Mouse (Mus musculus) embryo, embryonic 9.5 days (tissue): ENCODE results near the gene Ptprk.

ENCODE experiments used
- DNase-seq: peaks from one replicate; pipeline ENCODE4 v3.0.0-alpha.2; 2017; ENCODE audit errors: extremely low spot score

Gene Ptprk

DNA sequence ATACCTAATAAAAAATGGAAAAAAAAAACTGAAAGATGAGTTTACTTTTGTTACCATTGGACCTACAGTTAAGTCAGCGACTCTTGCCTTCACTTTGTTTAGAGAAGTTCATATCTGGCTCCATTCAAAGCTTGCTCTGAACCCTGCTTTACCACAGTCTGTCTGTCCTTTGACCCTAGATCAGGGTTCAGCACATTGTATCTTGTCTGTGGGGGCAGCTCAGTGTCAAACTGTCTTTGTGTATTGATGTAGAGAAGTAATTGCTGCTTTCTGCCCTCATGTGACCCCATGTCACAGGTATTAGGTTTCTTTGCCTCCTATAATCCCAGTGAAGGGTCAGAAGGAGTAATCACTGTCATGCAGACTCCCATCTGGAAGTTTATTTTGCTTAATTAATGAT lies 222.9 kb downstream of the Ptprk start:
- DNase-seq: peak; percentile 32

DNA sequence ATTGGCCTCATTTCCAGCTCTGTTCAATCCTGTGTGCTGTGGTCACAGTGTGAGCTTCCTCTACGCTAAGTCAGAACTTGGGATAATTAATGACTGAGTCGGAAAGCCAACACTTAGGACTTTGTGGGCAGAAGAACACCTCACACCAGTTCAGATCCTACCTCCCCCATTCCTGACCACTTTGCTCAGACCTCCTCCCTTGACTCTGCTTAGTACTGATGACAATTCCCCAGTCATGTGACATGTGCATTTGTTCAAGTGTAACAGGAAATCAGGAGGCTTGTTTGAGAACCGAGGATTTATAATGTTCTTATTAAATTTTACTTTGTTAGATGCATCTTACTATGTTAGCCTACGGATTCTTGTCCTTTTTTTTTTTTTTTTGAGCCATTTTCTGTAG lies 224.6 kb downstream of the Ptprk start:
- DNase-seq: no peak

DNA sequence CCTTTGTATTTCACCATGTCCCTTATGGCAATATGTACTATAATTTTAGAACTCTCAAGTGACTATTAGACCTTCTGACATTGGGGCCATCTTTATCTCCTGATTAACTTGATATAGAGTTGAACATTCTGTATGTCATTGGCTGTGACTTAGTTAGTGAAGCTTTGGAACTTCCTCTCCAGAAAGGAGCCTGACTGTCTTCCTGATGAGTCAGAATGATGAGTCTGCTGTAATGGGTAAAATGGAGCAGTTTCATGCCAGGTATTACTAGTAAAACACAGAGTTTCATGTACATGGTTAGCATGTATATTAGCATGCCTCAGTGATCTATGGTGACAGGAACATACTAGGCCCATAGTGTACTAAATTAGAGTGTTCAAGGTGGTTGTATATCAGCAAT lies 229.2 kb downstream of the Ptprk start:
- DNase-seq: no peak

DNA sequence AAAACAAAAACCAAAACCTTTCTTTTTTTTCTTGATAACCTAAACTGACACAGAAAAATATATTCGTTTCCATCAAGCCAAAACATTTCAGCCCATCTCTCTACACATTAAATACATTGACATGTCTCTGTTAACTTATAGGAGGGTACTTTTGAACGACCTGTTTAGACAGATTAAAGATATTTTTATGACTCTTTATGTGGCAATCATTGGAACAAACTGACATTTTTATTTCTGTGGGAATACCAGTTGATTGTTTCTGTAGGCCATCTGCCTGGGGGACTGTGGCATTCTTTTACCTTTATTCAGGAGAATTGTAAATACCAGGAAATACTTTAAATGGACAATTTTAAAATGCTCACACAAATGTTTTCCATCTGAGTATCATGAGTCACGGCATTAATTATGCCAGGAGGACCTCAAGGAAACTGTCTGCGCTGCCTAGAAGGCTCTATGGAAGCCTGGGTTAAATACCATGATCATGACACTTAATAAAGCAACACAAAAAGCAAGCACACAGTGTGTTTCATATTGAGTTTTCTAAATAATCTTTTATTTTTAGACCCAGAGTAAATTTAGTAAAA lies 229.8 kb downstream of the Ptprk start:
- DNase-seq: no peak

DNA sequence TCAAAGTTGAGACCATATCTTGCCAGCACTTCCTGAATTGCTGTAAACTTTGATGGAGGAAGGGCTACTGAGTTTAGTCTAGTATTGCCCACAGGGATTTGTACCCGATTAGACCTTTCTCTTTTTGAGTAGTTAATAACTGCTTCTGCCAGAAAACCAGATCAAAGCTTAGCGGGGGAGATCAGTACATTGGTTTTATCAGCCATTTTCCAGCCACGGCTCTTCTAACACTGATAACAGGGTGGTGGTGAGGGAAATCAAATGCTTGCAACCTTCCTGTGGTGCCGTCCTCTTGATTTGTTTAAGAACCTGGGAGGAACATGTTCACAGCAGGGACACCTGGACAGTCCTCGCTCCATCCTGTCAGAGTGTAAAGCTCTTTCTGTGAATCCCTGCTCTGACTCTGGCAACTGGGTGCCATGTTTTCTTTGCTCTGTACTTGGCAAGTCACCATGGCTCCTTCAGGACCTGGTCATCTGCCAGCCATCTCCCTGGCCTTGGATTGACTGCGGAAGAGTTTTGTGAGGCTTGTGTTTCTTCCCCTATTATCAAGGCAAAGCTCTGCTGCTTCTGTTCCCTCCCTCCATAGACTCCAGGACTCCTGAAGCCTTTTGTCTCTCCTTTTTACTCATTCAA lies 231.9 kb downstream of the Ptprk start:
- peak; percentile 6 for DNase-seq

DNA sequence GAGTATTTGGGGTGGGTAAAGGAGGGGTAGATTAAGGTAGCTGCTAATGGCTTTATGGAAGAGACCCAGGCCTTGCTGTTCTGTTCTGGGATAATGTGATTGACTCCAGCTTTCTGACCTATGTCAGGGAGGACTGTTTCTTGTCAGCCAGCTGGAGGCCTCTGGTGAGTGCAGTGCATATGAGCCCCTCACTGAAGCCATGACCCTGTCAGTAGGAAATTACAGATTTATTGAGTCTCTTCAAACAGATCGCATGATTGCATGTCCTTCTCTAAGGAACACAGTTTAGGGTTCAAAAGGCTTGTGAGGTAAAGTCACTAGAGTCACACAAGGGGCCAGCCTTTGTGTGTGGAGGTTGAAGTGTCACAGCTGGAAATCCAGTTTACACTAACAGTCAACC lies 236.7 kb downstream of the Ptprk start:
- DNase-seq: peak; percentile 30

DNA sequence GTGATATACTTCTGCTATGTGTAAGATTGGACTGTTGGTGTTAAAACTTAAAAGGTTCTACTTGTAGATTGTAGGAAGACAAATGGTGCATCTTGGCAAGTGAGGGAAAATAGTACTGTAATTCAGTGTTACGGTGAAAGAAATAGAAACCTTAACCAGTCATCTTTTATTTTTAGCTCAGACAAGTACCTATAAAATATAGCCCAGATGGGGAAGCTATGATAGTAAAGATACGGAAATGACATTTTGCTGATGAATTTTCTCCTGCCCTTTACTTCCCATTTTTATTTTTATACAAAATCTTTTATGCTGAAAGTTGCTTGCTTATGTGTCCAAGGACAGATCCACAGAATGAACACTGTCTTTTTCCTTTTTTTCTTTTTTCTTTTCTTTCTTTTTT lies 248.4 kb downstream of the Ptprk start:
- DNase-seq: no peak

DNA sequence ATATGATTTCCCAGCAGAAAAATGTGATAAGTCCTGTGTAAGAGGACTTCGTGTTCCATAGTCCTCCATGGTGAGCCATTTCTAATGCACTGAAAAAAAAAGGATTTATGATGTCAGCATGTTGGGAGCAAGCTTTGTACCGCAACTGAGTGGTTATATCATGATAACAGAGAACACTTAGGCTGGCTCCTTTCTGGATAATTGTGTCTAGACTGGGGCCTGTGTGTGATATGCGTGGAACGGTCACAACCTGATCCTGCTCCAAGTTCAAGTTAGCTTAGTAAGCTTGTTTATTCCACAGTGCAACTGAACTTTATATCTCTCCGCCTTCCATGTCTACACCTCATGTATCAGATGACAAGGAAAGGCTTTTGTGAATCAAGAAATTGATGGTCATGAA lies 260.6 kb downstream of the Ptprk start:
- no peak for DNase-seq

DNA sequence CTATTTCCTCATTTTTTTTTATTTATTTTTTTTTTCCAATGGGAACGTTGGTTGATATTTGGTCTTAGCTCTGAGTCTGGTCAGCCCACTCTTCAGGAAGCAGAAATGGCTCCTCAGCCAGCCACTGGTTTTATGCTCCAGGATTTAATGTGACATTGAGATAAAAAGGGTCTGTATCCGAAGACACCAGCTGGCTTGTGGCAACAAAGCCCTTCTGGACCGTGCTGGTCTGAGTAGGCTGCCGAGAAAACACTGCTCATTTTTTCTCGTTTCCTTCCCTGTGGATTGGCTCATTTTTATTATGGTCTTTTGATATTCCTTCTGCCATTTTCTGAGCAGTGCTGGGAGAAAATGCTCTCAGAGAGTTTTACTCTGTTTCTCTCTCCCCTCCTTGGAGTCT lies 263.9 kb downstream of the Ptprk start:
- no peak for DNase-seq

DNA sequence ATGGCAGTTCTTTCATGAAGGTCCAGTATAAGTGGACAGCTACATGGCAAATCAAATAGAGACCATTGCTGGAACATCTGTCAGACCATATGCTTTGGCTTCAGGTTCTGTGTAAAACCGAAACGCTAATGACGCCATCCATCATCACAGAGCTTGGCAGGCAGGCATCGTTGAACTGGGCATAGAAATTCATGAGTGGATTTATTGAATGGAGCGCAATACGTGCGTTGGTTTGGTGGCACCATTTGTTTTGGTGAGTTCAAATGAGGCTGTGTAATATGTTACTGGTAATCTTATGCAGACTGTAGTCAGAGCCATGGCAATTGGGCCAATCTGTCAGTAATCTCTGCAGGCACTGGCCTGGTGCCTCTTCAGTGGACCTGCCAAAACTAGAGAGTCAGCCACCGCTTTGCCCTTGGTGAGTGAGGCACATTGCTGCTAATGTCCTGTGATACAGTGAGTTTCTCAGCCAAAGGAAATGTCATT lies 270.6 kb downstream of the Ptprk start:
- no peak for DNase-seq

DNA sequence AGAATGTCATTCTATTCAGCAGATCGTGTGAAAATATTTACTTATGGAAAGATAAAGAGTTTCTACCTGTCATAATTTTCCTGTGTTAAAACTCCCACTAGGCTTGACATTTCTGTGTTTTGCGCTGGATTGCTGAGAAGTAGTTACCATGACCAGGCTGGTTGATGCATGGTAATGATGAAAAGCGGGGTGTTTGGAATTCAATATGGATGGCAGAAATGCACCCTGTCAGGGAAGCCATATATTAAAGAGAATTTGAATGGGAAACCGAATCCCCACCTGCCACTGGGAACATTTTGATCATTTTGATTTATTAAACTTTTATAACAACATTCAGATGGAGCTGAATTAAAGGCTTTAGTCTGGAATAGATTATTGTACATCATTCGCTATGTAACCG lies 290.7 kb downstream of the Ptprk start:
- no peak for DNase-seq

DNA sequence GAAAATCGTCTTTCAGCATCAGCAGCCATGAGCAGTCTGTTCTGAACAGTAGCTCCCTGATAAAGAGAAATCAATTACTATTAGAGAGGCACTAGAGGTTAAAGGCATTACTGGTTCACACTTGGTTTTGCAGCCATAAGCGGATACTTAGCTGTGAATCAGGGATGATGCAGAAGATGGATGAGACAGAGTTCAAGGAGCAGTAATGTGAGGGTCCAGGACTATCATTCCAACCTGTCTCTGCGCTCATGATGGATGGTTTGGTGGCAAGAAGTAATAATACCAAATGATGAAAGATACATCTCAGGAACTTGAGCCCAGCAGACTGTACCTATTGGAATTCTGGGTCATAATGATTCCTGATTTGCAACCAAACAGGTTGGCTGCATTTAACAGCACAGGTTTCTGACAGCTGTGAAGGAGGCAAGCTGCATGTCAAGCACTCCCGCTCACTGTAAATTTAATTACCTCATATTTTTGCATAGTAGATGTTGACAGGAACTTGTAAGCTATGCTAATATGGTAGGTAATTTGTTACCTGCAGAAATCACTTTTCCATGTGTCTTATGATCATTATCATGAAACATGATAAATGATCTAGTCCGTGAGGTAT lies 291.6 kb downstream of the Ptprk start:
- no peak for DNase-seq

DNA sequence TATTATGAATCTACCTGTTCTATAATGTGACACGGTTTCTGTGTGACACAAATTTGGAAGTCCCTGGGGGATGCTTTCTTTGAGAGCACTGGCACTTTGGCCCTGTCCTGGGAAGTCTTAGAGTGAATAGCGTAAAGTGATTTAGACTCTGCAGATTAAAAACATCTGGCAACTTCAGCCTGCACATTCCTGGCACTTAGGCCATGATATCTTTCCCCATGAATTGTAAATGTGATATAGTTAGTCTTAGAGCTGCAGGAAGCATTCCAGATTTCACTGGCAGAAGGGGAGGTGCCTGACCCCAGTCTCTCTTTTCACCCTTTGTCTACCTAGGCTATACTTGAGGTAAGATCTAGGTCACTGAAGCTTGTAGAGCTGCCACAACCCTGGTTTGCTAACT lies 295.2 kb downstream of the Ptprk start:
- peak; percentile 14 for DNase-seq

DNA sequence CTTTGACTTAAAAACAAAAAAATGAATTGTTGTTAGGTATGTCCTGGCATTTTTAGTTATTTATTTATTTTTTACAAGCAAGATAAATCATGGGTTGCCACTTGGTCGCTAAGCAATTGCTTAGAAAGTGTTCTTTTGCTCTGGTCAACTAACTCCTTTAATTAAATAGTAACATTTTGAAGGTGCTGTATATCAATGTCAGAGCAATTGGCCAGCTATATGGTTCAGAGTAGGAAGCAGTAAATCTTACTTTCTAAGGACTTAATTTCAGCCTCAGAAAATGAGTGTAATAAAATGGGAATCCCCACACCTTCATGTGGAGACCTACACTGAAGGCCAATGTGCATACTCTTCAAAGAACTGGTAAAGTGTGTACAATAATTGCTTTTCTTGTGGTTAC lies 300.3 kb downstream of the Ptprk start:
- DNase-seq: no peak

DNA sequence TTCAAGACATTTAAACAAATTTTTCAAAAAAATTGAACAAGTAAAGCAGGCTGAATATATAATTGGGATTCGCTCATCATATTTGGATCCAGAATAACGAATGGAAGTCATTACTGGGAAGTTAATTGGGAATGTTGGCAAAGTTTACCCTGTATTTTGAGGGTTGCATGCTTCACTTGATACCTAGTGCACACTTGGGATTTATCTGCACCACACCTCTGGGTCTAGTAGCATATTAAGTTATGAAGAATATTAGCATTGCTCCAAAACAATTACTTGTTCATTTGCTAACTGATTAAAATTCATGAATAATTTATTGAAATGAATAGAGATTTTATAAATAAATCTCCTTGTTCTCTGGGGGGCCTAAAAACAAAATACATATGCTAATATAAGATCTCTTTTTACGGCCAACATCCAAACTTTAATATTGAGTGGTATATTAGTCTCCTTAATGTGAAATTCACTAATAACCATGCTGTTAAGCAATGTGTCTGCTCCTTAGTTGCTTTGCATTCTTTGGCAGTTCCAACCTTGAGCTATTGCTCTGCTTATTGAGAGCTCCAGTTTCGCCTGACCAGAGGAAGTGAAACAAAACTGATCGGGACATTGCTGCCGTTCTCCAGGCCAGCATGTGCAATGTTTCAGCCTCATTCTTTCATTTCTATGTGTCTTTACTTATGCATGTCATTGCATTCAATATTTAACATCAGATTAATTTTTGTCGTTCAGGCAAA lies 305.3 kb downstream of the Ptprk start:
- no peak for DNase-seq

DNA sequence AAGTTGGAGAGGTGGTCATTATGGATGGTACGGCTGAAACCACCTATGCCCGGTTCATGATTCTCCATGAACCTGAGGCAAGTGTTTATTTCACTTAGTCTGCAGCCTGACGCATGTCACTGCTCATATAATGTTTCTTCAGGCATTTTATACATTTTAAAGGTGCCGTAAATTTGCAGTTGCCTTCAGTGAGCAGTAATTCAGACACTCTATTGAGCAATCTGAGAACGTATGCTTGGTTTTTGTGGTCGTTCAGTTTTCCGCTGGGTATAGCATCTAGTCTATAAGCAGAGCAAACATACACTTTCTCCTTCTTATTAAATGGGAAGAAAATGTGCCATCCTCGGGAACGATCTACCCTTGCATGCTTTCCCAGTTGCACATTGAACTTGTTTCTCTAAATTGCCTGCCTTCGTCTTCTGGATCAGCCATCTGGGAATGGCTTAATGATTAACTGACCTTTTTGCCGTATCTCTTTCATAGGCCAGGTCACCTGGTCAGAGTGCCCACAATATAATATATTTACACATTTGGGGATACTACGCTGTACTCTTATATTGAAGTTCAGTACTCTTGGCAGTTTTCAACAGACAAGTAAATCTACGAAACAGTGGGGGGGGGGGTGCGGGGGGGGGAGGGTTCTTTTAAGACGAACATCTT lies 313.1 kb downstream of the Ptprk start:
- no peak for DNase-seq

DNA sequence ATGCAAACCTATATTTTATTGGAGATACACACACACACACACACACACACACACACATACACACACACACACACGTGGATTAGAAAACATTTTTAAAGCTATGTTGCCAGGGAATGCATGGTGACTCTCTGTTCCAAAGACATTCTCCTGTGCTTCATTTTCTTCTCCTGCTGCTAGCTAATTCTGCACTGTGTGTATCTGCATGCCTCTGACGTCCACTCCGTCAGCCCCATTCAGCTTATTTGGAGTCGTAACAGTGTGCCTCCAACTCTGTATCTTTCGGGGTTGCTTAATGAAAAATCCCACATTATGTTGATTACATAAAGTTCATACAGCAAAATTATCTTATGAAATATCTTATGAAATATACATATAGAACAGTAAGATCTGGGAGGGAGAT lies 316.5 kb downstream of the Ptprk start:
- no peak for DNase-seq

DNA sequence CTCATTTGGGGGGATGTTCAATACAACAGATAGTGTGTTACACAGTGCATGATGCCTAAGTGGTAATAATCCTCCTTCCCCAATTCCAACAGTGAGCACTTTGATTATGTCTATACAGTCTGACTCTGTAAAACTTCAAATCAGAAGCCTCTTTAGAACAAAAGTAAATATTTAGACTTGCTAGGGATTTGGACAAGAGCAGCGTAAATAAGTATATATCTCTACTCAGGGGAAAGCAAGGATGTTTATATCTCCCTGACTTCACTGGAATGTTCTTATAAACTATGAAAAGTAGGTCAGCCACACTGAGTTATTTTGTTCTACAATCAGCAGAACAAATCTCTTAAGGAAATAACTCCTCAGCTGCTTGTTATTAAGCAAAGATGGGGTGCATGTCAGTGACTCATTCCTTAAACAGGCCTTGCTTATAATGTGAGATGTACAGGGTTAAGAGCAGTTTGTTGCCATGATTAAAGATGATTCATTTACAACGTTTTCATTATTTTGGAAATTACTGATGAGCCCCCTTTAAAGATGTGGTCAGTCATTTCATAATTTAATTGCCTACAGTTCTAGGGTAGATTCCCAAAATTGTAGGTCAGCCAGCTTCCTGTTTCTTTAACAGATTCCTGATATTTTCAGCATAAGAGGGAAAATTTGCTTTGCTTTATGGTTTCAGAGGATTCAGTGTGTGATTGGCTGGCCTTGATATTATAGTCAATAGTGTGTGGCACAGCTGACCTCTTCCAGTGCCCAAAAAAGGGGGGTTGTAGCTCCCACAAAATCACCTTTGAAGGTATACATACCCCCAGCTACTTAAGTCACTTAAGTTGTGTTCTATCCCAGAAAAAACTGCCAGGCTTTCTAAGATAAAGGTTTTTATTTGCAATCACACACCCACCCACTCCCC lies 321.2 kb downstream of the Ptprk start:
- DNase-seq: no peak

DNA sequence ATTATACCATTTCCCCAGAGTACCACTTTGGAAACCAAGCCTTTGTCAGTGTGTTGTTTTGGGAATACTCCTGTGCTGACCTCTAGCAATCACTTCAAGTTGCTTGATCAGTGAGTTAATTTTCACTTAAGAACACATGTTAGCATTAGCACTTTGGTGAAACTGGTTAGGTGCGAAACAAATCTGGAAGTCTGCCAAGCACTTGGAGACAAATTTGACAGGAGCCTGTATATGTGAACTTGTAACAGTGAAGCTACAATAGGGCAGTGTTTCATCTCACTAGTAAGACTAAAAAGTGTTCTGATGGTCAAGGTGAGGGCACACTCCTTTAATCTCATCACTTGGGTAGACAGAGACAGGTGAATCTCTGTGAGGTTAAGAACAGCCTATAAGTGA lies 321.9 kb downstream of the Ptprk start:
- no peak for DNase-seq

DNA sequence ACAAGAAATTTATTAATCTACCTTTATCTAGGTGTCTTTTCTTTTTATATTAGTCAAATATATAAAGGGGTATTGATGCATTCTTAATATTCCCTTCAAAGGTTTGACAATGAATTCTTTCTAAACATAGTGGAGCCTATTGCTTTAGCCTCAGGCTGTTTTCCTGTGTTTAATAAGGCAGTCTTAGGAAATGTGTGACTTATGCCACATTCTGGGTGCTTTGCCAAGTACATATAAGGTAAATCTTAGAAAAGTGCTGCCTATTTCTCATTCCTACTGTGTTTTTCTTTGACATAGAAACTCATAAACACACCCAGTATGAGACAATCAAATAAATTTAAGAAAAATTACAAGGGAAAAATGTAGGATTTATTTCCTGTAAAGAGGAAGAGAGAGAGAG lies 327.2 kb downstream of the Ptprk start:
- no peak for DNase-seq

DNA sequence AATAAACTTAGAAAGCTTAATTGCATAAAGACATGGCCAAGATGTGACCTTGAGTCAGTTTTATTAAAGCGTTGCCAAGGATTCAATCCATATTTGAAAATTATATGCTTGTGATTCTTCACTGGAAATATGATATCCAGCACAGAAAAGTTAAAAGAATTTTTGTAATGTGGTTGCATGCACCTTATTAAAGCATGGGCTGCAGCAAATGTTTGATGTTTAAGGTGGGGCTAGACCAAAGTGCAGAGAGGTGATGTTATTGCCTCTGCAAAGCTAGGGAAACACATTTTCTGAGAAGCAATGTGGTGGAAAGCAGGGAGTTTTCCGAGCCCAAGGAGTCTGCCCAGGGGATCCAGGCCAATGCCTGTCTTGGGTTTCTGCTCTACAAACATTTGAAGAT lies 334.4 kb downstream of the Ptprk start:
- DNase-seq: no peak
